ENCODE assay signal across 8 mouse cellular contexts in genomic region chr1:118498311-118498710, GRCm38 (mm10).
DNase-seq lines count a peak whose midpoint lies in the region; ATAC-seq lines count a peak whose summit lies in the region.

No protein-coding gene starts in this region.

- H3K9ac ChIP-seq in forebrain, embryonic 12.5 days, result no peak overlapping the region
- H3K9ac ChIP-seq in liver, embryonic 16.5 days (ENCODE audit: low read depth, low read length), result no peak overlapping the region
- H3K9ac ChIP-seq in neural tube, embryonic 14.5 days (replicated peaks; ENCODE audit: low read depth, low read length), result no peak overlapping the region

- 76% methylated on average over 5 of the region's 5 CpGs for WGBS in forebrain, embryonic 12.5 days
- 57% methylated on average over 5 of the region's 5 CpGs for WGBS in liver, embryonic 16.5 days (ENCODE audit: insufficient replicate concordance)
- 74% methylated on average over 5 of the region's 5 CpGs for WGBS in neural tube, embryonic 14.5 days

- H3K4me2 ChIP-seq in forebrain, embryonic 12.5 days, result no peak overlapping the region
- H3K4me2 ChIP-seq in liver, embryonic 16.5 days (ENCODE audit: low read depth, low read length), result no peak overlapping the region
- no peak overlapping the region for H3K4me2 ChIP-seq in neural tube, embryonic 14.5 days (ENCODE audit: low read depth, low read length)

- no peak overlapping the region for H3K27ac ChIP-seq in forebrain, embryonic 12.5 days
- H3K27ac ChIP-seq in liver, embryonic 16.5 days (ENCODE audit: low read length), result no peak overlapping the region
- no peak overlapping the region for H3K27ac ChIP-seq in neural tube, embryonic 14.5 days (ENCODE audit: low read depth, low read length)

- peaks cover 7% of the 10 kb centered on the region for H3K4me1 ChIP-seq in forebrain, embryonic 12.5 days
- H3K4me1 ChIP-seq in liver, embryonic 16.5 days (ENCODE audit: control insufficient read depth, low read depth, low read length), result no peaks in the 10 kb centered on the region; the same call in 1 of the 2 replicates
- no peaks in the 10 kb centered on the region for H3K4me1 ChIP-seq in neural tube, embryonic 14.5 days (ENCODE audit: control insufficient read depth, insufficient read depth, low read length)

- peaks cover 56% of the 10 kb centered on the region for H3K36me3 ChIP-seq in forebrain, embryonic 12.5 days (replicated peaks)
- peaks cover 19% of the 10 kb centered on the region for H3K36me3 ChIP-seq in liver, embryonic 16.5 days (ENCODE audit: control insufficient read depth, insufficient read depth)
- H3K36me3 ChIP-seq in neural tube, embryonic 14.5 days (ENCODE audit: control insufficient read depth, insufficient read depth, low read length), result peaks cover 38% of the 10 kb centered on the region

- H3K27me3 ChIP-seq in forebrain, embryonic 12.5 days, result no peaks in the 10 kb centered on the region
- no peaks in the 10 kb centered on the region for H3K27me3 ChIP-seq in liver, embryonic 16.5 days (ENCODE audit: control insufficient read depth, insufficient read depth, low read depth, low read length)
- no peaks in the 10 kb centered on the region for H3K27me3 ChIP-seq in neural tube, embryonic 14.5 days (ENCODE audit: control insufficient read depth, insufficient read depth, low read length)

- peak; percentile 87 for DNase-seq in ES-CJ7 (ENCODE audit: low read depth, low spot score)
- DNase-seq in c-Kit-positive CD71-positive TER-119-positive erythroid progenitor cells, embryonic 14.5 days (ENCODE audit: low spot score), result peak; percentile 76
- peak; percentile 84 to 88 for DNase-seq in heart, postnatal 10 days
- DNase-seq in kidney, postnatal 36 days, result peak; percentile 73 to 92
- peak; percentile 36 for DNase-seq in testis, postnatal 14 days (ENCODE audit: low spot score)

- H3K9me3 ChIP-seq in forebrain, embryonic 12.5 days, result no peaks in the 10 kb centered on the region
- no peaks in the 10 kb centered on the region for H3K9me3 ChIP-seq in liver, embryonic 16.5 days (replicated peaks; ENCODE audit: control insufficient read depth, low read length)
- H3K9me3 ChIP-seq in neural tube, embryonic 14.5 days (ENCODE audit: control insufficient read depth, low read length), result no peaks in the 10 kb centered on the region

- peak; percentile 61 for ATAC-seq in forebrain, embryonic 12.5 days (ENCODE audit: low FRiP score)
- peak; percentile 65 for ATAC-seq in liver, embryonic 16.5 days (ENCODE audit: low read depth)
- ATAC-seq in neural tube, embryonic 14.5 days (ENCODE audit: low read depth), result peak; percentile 70; the same call in 1 of the 2 replicates

- no peak overlapping the region for H3K4me3 ChIP-seq in forebrain, embryonic 12.5 days (replicated peaks)
- no peak overlapping the region for H3K4me3 ChIP-seq in liver, embryonic 16.5 days (ENCODE audit: low read depth, low read length)
- H3K4me3 ChIP-seq in neural tube, embryonic 14.5 days (ENCODE audit: low read depth, low read length), result no peak overlapping the region

- intact Hi-C loops in heart, postnatal 10 days (cut with DNase I), result loop anchor here (2.0 kb wide), 2 partner anchors 164 to 176 kb away; no protein-coding TSS in a partner anchor

Comparison
In these comparisons a context has a peak if more than half of its experiments do, and no peak if none do; other contexts are left out.
1. DNase-seq: peak in every context shown above with its lines; median percentile 87 in ES-CJ7; 86 in heart, postnatal 10 days; 82 in kidney, postnatal 36 days; 76 in c-Kit-positive CD71-positive TER-119-positive erythroid progenitor cells, embryonic 14.5 days; 36 in testis, postnatal 14 days.